Mouse (Mus musculus): ENCODE results near the gene Cyp26c1. TPM values are rescaled to one million over a fixed set of nuclear protein-coding genes. Genes with fewer than 3 reads are reported as not detected.

Cyp26c1 gene
- polyA plus RNA-seq, 1 experiment from 2014 or later, result not detected

DNA sequence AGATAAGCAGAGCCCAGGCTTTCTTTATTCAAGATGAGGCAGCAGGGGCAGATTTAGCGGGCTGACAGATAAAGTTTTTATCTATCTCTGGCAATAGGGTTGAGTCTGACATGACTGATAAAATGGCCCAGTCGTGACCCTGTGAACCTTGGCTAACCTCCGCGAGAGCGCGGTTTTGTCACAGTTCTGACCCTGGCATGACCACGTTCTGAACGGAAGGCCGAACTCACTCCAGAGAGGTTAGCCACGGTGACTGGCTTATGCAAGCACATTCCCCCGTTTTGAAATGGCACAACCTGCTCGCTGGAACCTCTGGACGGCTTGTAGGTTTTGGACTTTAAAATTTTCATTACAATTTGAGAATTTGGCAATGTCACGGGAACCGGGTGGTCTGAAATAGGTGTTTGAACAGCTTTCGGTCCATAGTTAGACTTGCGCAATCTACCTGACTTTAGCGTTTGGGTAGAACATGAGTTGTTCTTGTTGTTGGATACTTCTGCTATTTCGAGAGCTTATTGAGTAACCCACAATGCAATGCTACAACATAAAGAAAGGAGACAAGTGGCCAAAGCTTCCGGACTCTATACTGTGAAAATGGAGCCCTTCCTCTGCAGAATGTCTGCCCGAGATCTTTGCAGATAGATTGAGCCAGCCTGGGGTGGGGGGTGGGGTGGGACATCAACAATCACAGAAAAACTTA is 17.1 kb downstream of the Cyp26c1 start:
- peaks cover 62% of the 10 kb centered on the region for H3K27me3 ChIP-seq (replicated peaks)

DNA sequence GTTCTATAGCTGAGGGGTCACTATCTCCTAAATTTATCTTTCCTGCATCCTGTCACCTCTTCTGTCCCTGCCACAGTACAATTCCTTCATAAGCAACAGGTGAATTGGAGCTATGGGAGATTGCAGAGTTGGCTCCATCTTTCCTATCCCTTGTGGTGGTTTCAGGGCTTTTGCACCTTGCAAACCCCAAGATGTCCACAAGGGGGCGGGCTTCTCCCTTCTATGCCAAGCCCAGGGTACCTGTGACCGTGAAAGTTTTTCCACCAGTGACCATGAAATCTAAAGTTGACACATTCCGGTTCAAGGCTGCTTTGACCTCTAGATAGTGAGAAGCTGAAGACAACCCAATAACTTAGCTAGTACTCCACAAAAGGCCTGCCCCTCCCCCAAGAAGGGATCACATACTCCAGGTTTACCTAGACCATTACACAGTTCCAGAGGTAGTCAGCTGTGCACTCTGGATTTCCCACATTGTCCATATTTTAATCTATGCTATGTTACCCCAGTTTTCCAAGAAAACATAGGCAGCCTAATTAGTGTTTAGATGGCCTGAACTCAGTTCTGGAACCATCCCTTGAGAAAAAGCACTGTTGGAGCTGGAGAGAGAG is 18.6 kb downstream of the Cyp26c1 start:
- Histone ChIP-seq H3K9me3 (replicated peaks) (no peaks in the 10 kb centered on the region), H3K36me3 (no peaks in the 10 kb centered on the region), H3K4me2 (no peak overlapping the region), H3K4me3 (replicated peaks) (no peak overlapping the region), H3K4me1 (peaks cover 3% of the 10 kb centered on the region), H3K27me3 (replicated peaks) (peaks cover 48% of the 10 kb centered on the region), H3K9ac (replicated peaks) (no peak overlapping the region), H3K27ac (replicated peaks) (no peak overlapping the region)
- WGBS, result 11% methylated on average over 3 of the region's 3 CpGs
- ATAC-seq (ENCODE audit: low FRiP score), result no peak; the same call in 1 of the 2 replicates

More for the DNA sequence above, 17.1 kb downstream of the Cyp26c1 start:
- Histone ChIP-seq H3K36me3 (no peaks in the 10 kb centered on the region), H3K27ac (replicated peaks) (no peak overlapping the region), H3K4me2 (no peak overlapping the region), H3K4me3 (replicated peaks) (no peak overlapping the region), H3K9me3 (replicated peaks) (no peaks in the 10 kb centered on the region), H3K4me1 (peaks cover 18% of the 10 kb centered on the region), H3K9ac (replicated peaks) (no peak overlapping the region)
- WGBS, result 65% methylated on average over 21 of the region's 21 CpGs
- no peak for ATAC-seq (ENCODE audit: low FRiP score)

DNA sequence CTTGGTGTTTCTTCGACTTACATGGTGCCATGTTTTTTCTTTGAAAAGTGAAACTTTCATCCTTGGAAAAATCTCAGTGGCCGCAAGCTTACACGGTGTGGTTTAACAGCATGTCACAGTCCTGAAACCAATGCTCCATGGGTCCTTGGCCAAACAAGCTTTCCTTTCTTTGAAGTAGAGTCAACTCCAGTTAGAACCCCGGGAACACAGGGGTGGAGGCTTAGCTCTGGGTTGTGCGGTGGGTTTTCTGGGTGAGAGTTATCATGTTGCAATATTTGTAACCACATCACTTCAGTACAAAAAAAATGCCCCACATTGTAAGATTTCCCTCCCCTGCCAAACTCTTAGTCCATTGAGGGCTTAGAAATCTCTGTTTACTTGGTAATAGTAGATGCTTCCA is 20.3 kb downstream of the Cyp26c1 start:
- Histone ChIP-seq H3K4me2 (no peak overlapping the region), H3K27me3 (replicated peaks) (peaks cover 31% of the 10 kb centered on the region), H3K4me3 (replicated peaks) (no peak overlapping the region), H3K9ac (replicated peaks) (no peak overlapping the region), H3K9me3 (replicated peaks) (no peaks in the 10 kb centered on the region), H3K27ac (replicated peaks) (no peak overlapping the region), H3K4me1 (no peaks in the 10 kb centered on the region), H3K36me3 (no peaks in the 10 kb centered on the region)
- 96% methylated on average over 5 of the region's 5 CpGs for WGBS
- no peak for ATAC-seq (ENCODE audit: low FRiP score)

DNA sequence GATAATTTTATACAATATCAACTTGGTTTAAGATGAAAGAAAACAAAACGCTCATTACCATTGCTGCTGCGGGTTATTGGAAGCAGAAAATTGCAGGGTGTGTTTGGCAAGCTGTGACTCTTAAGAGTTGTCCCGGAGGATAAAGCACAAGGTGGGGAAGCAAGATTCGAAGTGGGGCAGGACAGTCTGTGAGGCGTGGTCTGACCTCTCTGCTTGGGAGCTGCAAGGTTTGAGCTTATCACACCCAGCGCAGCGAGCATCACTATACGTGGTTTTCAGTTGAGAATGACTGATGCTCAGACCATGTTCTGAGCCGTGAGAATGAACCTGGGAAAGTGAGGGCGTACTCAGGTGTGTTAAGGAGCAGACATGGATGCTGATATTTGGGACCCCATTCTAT is 29.3 kb downstream of the Cyp26c1 start:
- WGBS, result 77% methylated on average over 10 of the region's 10 CpGs
- Histone ChIP-seq H3K36me3 (no peaks in the 10 kb centered on the region), H3K9me3 (replicated peaks) (no peaks in the 10 kb centered on the region), H3K27ac (replicated peaks) (no peak overlapping the region), H3K4me3 (replicated peaks) (no peak overlapping the region), H3K27me3 (replicated peaks) (no peaks in the 10 kb centered on the region), H3K4me1 (no peaks in the 10 kb centered on the region), H3K9ac (replicated peaks) (no peak overlapping the region), H3K4me2 (no peak overlapping the region)
- ATAC-seq (ENCODE audit: low FRiP score), result no peak

DNA sequence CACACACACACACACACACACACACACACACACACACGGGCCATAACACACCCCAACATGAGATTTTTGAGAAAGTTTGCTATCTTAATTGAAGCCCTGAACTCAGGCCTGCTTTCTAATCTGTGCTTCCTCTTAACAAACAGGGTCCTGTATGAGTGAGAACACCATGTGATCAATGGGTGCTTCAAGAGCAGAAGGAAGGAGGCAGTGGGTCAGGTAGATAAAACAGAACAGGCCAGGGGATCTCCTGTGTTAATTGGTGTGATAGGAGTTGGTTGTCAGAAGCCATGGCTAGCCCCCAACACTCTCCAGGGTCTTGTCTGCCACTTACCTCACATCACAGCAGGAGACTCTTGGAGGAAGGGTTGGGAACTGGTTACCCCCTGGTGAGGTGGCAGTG is 30.6 kb downstream of the Cyp26c1 start:
- Histone ChIP-seq H3K27me3 (replicated peaks) (no peaks in the 10 kb centered on the region), H3K36me3 (no peaks in the 10 kb centered on the region), H3K9ac (replicated peaks) (no peak overlapping the region), H3K9me3 (replicated peaks) (no peaks in the 10 kb centered on the region), H3K4me3 (replicated peaks) (no peak overlapping the region), H3K27ac (replicated peaks) (no peak overlapping the region), H3K4me1 (no peaks in the 10 kb centered on the region), H3K4me2 (no peak overlapping the region)
- WGBS, result 79% methylated on average over 1 of the region's 1 CpGs
- ATAC-seq (ENCODE audit: low FRiP score), result no peak

DNA sequence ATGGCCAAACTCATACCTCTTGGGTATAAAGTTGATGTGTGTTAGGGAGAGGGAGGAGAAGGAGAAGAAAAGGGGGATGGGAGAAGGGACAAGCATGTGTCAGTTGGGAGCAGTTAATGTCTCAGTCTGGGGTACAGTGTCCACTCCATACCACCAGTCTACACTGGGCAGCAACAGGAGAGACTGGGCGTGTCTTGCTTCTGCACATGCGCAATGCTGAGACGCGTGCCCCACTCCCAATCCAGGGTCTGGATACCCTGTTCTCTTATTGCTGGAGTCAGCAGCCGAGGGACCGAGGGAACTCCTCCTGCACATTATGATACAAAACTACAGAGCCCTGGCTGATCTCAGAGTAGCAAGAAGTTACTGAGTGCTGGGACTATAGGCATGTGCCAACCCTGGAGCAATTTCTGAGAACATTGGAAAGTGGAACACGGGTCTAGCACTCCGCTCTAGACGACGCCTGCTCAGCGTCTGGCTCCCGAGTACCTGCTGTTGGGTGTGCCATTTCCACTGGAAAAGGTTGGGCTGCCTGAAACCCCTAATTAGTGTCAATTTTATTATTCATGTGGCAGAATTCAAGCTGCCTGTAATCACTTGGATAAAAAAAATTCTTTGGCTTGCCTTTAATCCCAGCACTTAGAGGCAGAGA is 31.3 kb downstream of the Cyp26c1 start:
- ATAC-seq (ENCODE audit: low FRiP score), result no peak

DNA sequence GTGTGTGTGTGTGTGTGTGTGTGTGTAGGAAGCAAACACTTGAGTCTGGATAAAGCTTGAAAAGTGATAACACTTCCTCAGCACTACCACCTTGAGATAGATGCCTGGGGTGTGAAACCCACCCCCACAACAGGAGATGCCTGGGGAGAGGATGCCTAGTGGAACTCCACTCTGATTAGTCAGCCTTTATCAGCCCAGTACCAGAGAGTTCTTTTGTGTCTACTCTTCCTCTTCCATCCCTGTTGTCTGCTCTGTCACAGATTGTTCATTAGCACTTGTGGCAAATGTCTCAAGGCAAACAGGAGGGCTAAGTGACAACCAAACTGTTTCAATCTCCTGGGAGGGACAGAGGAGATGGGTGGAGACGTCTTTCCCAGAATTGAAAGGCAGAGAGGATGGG is 33.8 kb downstream of the Cyp26c1 start:
- Histone ChIP-seq H3K4me3 (replicated peaks) (no peak overlapping the region), H3K4me1 (no peaks in the 10 kb centered on the region), H3K36me3 (no peaks in the 10 kb centered on the region), H3K9ac (replicated peaks) (no peak overlapping the region), H3K4me2 (no peak overlapping the region), H3K27me3 (replicated peaks) (no peaks in the 10 kb centered on the region), H3K27ac (replicated peaks) (no peak overlapping the region), H3K9me3 (replicated peaks) (no peaks in the 10 kb centered on the region)
- WGBS, result 22% methylated on average over 1 of the region's 1 CpGs
- ATAC-seq (ENCODE audit: low FRiP score), result no peak

More for the DNA sequence above, 31.3 kb downstream of the Cyp26c1 start:
- no peak overlapping the region for H3K4me2 ChIP-seq
- H3K27ac ChIP-seq (replicated peaks), result no peak overlapping the region
- 90% methylated on average over 12 of the region's 12 CpGs for WGBS
- H3K36me3 ChIP-seq, result no peaks in the 10 kb centered on the region
- no peaks in the 10 kb centered on the region for H3K27me3 ChIP-seq (replicated peaks)
- no peak overlapping the region for H3K9ac ChIP-seq (replicated peaks)
- H3K4me3 ChIP-seq (replicated peaks), result no peak overlapping the region
- no peaks in the 10 kb centered on the region for H3K4me1 ChIP-seq
- no peaks in the 10 kb centered on the region for H3K9me3 ChIP-seq (replicated peaks)

DNA sequence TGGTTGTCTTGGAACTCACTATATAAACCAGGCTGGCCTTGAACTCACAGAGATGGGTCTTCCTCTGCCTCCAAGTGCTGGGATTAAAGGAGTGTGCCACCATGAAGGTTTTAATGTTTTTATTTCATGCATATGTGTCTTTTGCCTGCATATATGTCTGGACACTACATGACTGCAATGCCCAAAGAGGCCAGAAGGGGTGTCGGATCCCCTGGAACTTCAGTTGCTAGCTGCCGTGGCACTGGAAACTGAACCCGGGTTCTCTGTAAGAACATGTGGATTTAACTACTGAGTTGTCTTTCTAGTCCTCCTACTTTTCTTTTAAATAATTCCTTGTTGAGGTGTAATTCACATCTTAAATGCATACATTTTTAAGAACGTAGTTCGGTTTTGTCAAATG is 39.2 kb downstream of the Cyp26c1 start:
- Histone ChIP-seq H3K9me3 (replicated peaks) (no peaks in the 10 kb centered on the region), H3K27me3 (replicated peaks) (no peaks in the 10 kb centered on the region), H3K36me3 (no peaks in the 10 kb centered on the region), H3K4me2 (no peak overlapping the region), H3K9ac (replicated peaks) (no peak overlapping the region), H3K4me3 (replicated peaks) (no peak overlapping the region), H3K27ac (replicated peaks) (no peak overlapping the region), H3K4me1 (no peaks in the 10 kb centered on the region)
- 98% methylated on average over 5 of the region's 5 CpGs for WGBS
- no peak for ATAC-seq (ENCODE audit: low FRiP score)

DNA sequence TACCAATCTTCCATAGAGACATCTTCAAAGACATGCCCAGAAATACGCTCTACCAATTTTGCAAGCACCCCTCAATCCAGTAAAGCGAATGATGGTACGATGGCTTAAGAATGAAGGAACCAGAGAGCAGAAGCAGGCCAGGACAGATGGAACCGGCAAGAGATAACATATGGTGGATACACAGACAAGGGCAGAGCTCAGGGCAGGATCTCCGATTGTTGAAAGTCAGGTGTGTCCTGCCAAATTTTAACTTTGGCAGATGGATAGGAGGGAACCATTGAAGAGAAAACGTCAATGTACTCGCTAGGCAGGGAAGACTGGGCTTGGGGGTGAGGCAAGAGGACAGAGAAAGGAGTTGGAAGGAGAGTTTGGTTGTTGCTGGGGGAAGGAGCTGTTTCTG is 41.2 kb downstream of the Cyp26c1 start:
- Histone ChIP-seq H3K4me3 (replicated peaks) (no peak overlapping the region), H3K36me3 (no peaks in the 10 kb centered on the region), H3K27ac (replicated peaks) (no peak overlapping the region), H3K9ac (replicated peaks) (no peak overlapping the region), H3K4me2 (no peak overlapping the region), H3K9me3 (replicated peaks) (no peaks in the 10 kb centered on the region), H3K27me3 (replicated peaks) (no peaks in the 10 kb centered on the region), H3K4me1 (no peaks in the 10 kb centered on the region)
- ATAC-seq (ENCODE audit: low FRiP score), result no peak
- 93% methylated on average over 7 of the region's 7 CpGs for WGBS

DNA sequence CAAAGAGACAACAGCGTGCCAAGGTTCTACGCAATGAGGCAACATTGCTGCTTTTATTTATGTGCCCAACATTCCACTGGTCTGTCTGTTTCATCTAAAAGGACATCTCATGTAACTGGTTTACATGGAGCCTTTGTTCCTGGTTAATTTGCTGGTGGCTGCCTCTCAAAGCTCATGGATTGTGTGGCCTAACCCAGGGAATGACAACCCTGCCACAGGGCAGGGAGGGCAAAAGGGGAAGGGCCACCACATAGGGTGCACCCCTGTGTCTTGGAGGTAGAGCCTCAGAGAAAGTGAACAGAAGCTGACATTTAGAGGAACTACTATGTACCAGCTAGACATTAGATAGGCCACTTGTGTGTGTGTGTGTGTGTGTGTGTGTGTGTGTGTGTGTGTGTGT is 42.0 kb downstream of the Cyp26c1 start:
- no peaks in the 10 kb centered on the region for H3K9me3 ChIP-seq (replicated peaks)
- no peaks in the 10 kb centered on the region for H3K27me3 ChIP-seq (replicated peaks)
- no peak for ATAC-seq (ENCODE audit: low FRiP score)
- no peak overlapping the region for H3K27ac ChIP-seq (replicated peaks)
- no peak overlapping the region for H3K4me2 ChIP-seq
- H3K36me3 ChIP-seq, result no peaks in the 10 kb centered on the region
- H3K9ac ChIP-seq (replicated peaks), result no peak overlapping the region
- 91% methylated on average over 2 of the region's 2 CpGs for WGBS
- H3K4me1 ChIP-seq, result no peaks in the 10 kb centered on the region
- H3K4me3 ChIP-seq (replicated peaks), result no peak overlapping the region

DNA sequence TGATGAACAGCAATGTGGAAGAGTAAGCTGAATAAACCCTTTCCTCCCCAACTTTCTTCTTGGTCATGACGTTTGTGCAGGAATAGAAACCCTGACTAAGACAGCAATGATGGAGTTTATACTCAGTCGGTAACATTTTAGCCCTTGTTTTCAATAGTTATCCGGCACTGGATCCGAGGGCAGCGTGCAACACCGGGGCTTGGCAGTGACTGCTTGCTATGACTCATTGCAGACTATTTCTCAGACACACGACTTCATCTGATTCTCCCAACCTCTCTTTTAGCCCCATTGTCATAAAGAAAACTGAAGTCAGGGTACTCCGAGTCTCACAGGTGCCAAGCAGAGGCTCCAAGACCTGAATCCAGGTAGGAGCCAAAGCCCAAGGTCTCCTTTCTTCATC is 50.0 kb downstream of the Cyp26c1 start:
- Histone ChIP-seq H3K4me2 (no peak overlapping the region), H3K9ac (replicated peaks) (no peak overlapping the region), H3K4me3 (replicated peaks) (no peak overlapping the region), H3K9me3 (replicated peaks) (no peaks in the 10 kb centered on the region), H3K27me3 (replicated peaks) (no peaks in the 10 kb centered on the region), H3K36me3 (no peaks in the 10 kb centered on the region), H3K27ac (replicated peaks) (no peak overlapping the region), H3K4me1 (peaks cover 7% of the 10 kb centered on the region; the same call in 1 of the 2 replicates)
- no peak for ATAC-seq (ENCODE audit: low FRiP score)
- 91% methylated on average over 8 of the region's 8 CpGs for WGBS

DNA sequence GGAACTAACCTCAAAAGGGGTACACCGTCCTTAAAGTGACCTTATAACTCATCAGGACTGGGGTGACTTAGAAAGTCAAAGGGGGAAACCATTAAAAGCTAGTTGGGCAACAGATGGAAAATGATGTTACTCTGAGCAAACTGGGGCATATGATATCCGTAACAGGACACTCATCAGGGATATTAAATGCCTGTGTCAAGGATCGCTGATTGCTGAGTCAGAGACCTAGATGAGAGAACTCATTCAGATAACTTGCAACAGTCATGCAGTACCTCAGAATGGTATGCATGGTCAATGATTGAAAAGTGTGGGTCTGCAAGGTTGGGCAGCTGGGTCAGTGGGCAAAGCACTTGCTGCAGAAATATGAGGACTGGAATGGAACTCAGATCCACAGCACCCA is 53.2 kb downstream of the Cyp26c1 start:
- Histone ChIP-seq H3K9me3 (replicated peaks) (no peaks in the 10 kb centered on the region), H3K4me1 (peaks cover 8% of the 10 kb centered on the region; the same call in 1 of the 2 replicates), H3K36me3 (no peaks in the 10 kb centered on the region), H3K27ac (replicated peaks) (no peak overlapping the region), H3K4me3 (replicated peaks) (no peak overlapping the region), H3K9ac (replicated peaks) (no peak overlapping the region), H3K4me2 (no peak overlapping the region), H3K27me3 (replicated peaks) (no peaks in the 10 kb centered on the region)
- no peak for ATAC-seq (ENCODE audit: low FRiP score)
- 88% methylated on average over 3 of the region's 3 CpGs for whole genome bisulfite sequencing
